Mouse (Mus musculus): Measurements from ENCODE around the gene 3110082I17Rik. TPM values are rescaled to one million over a fixed set of nuclear protein-coding genes. Genes with fewer than 3 reads are reported as not detected.

The 3110082I17Rik gene
- polyA plus RNA-seq, 1 experiment from 2014 or later: 40.0 TPM

DNA sequence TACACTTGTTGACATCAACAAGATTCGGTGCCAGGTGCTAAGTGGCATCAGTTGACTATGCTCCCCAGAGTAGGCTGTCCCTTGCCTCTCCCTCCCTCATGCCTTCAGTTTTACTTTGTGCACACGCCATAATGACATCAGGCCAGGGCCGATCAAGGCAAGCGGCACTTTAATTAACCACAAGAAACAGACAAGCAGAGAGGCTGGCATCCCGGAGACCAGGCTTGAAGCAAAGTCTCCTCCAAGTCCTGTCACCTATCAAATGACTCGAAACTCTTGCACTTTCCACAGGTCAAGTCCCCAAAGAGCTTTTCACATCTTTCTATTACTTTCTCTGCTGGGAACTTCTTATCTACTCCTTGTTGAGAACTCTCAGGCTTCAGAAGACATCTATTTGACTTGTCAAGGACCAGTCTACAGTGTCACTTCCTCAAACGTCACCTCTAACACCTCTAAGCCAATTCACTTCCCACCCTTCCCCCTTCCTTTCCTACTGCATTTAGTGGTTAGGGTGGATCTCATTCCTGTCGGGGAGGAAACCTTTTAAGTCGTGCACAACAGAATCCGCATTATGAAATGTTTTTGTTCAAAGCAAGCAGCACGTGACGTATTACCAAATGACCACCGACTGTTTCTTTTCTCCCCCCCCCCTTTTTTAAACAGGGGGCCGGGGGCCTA lies 23.0 kb upstream of the 3110082I17Rik start:
- peak overlapping the region; percentile 72 for H3K4me3 ChIP-seq
- H3K27ac ChIP-seq: no peak overlapping the region
- 48% methylated on average over 14 of the region's 14 CpGs for WGBS
- peaks cover 34% of the 10 kb centered on the region for H3K36me3 ChIP-seq
- peaks cover 15% of the 10 kb centered on the region for H3K4me1 ChIP-seq
- peak overlapping the region; percentile 69 for H3K9ac ChIP-seq
- H3K4me2 ChIP-seq: peak overlapping the region; percentile 84
- H3K27me3 ChIP-seq: no peaks in the 10 kb centered on the region
- ATAC-seq (ENCODE audit: borderline replicate concordance, extremely low read depth, low FRiP score, low TSS enrichment): no peak
- H3K9me3 ChIP-seq: no peaks in the 10 kb centered on the region

DNA sequence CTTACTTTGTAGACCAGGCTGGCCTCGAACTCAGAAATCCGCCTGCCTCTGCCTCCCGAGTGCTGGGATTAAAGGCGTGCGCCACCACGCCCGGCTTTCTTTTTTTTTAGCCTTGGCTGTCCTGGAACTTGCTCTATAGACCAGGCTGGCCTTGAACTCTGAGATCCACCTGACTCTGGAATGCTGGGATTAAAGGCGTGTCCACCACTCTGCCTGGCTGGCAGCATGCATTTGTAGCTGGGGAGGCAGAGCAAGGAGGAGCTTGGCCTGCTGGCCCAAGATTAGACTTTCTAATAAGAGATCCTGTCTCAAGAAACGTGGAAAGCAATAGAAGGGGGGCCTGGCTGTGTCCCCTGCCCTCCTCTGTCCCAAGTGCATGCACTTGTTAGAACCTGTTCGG lies 20.1 kb upstream of the 3110082I17Rik start:
- no peaks in the 10 kb centered on the region for H3K9me3 ChIP-seq
- H3K4me3 ChIP-seq: no peak overlapping the region
- H3K9ac ChIP-seq: no peak overlapping the region
- H3K4me2 ChIP-seq: no peak overlapping the region
- ATAC-seq (ENCODE audit: borderline replicate concordance, extremely low read depth, low FRiP score, low TSS enrichment): no peak
- 86% methylated on average over 10 of the region's 10 CpGs for WGBS
- no peaks in the 10 kb centered on the region for H3K27me3 ChIP-seq
- peaks cover 61% of the 10 kb centered on the region for H3K36me3 ChIP-seq
- H3K27ac ChIP-seq: no peak overlapping the region
- peaks cover 15% of the 10 kb centered on the region for H3K4me1 ChIP-seq

GRCm38 (mm10) chr5:139479088-139479487 lies 18.8 kb upstream of the 3110082I17Rik start:
- WGBS: 90% methylated on average over 8 of the region's 8 CpGs
- H3K4me1 ChIP-seq: peaks cover 11% of the 10 kb centered on the region
- H3K27me3 ChIP-seq: no peaks in the 10 kb centered on the region
- no peaks in the 10 kb centered on the region for H3K9me3 ChIP-seq
- no peak overlapping the region for H3K4me2 ChIP-seq
- no peak overlapping the region for H3K27ac ChIP-seq
- H3K4me3 ChIP-seq: no peak overlapping the region
- ATAC-seq (ENCODE audit: borderline replicate concordance, extremely low read depth, low FRiP score, low TSS enrichment): no peak
- H3K9ac ChIP-seq: no peak overlapping the region
- peaks cover 74% of the 10 kb centered on the region for H3K36me3 ChIP-seq

DNA sequence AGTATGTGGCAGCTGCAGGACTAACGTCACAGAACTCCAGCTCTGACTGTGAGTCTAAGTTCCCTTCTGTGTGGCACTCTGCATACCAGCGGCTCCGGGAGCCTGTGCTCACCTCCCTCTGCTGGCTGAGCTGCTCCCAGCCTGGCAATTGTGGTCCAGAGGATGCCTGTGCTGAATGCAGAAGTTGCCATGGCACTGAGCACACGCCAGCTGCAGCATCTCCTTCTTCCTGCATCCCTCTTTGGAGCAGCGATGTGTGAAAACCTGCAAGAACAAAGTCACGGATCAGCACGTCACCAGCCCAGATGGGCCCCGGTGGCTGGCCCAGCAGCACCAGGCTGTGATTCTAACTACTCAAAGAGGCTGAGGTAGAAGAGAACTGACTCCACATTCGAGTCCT lies 14.4 kb upstream of the 3110082I17Rik start:
- Histone ChIP-seq H3K9ac (no peak overlapping the region), H3K4me2 (no peak overlapping the region), H3K4me3 (no peak overlapping the region), H3K9me3 (no peaks in the 10 kb centered on the region), H3K36me3 (peaks cover 82% of the 10 kb centered on the region), H3K4me1 (no peaks in the 10 kb centered on the region), H3K27ac (no peak overlapping the region), H3K27me3 (no peaks in the 10 kb centered on the region)
- ATAC-seq (ENCODE audit: borderline replicate concordance, extremely low read depth, low FRiP score, low TSS enrichment): no peak
- 83% methylated on average over 9 of the region's 9 CpGs for WGBS

DNA sequence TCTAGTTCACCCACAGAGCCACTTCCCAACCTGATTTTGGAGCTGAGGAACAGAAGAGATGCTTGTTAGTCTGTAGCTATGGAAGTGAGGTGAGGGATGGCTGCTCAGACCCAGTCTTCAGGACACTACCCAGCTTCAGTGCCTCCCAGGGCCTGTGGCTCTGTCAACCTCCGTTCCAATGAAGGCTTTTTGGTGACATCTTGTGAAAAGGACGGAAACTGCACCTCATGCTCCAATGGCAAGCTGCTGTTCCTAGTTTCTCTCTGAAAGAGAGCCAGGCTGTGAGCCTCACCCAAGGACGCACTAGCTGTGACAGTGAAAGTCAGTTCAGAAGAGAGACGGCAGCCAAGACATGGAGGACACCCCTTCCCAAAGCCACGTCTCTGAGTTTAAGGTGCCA lies 7.7 kb upstream of the 3110082I17Rik start:
- ATAC-seq (ENCODE audit: borderline replicate concordance, extremely low read depth, low FRiP score, low TSS enrichment): no peak
- H3K9ac ChIP-seq: no peak overlapping the region
- H3K36me3 ChIP-seq: peaks cover 18% of the 10 kb centered on the region
- H3K4me1 ChIP-seq: no peaks in the 10 kb centered on the region
- 40% methylated on average over 5 of the region's 5 CpGs for WGBS
- H3K27ac ChIP-seq: no peak overlapping the region
- no peaks in the 10 kb centered on the region for H3K27me3 ChIP-seq
- H3K4me3 ChIP-seq: no peak overlapping the region
- no peaks in the 10 kb centered on the region for H3K9me3 ChIP-seq
- H3K4me2 ChIP-seq: no peak overlapping the region

- 55% methylated on average over 4 of the region's 4 CpGs for WGBS
- no peak overlapping the region for H3K4me3 ChIP-seq
- no peak for ATAC-seq (ENCODE audit: borderline replicate concordance, extremely low read depth, low FRiP score, low TSS enrichment)
- H3K9me3 ChIP-seq: no peaks in the 10 kb centered on the region
- H3K9ac ChIP-seq: no peak overlapping the region
- peaks cover 6% of the 10 kb centered on the region; the same call in 1 of the 2 replicates for H3K36me3 ChIP-seq
- H3K27ac ChIP-seq: no peak overlapping the region
- no peak overlapping the region for H3K4me2 ChIP-seq
- H3K27me3 ChIP-seq: no peaks in the 10 kb centered on the region
- no peaks in the 10 kb centered on the region for H3K4me1 ChIP-seq
These were observed 6.5 kb upstream of the 3110082I17Rik start for GRCm38 (mm10) chr5:139466801-139467200.

GRCm38 (mm10) chr5:139466373-139466772 lies 6.0 kb upstream of the 3110082I17Rik start:
- H3K9me3 ChIP-seq: no peaks in the 10 kb centered on the region
- H3K27ac ChIP-seq: no peak overlapping the region
- peaks cover 2% of the 10 kb centered on the region; the same call in 1 of the 2 replicates for H3K36me3 ChIP-seq
- H3K27me3 ChIP-seq: no peaks in the 10 kb centered on the region
- H3K4me3 ChIP-seq: no peak overlapping the region
- no peaks in the 10 kb centered on the region for H3K4me1 ChIP-seq
- WGBS: 51% methylated on average over 2 of the region's 2 CpGs
- ATAC-seq (ENCODE audit: borderline replicate concordance, extremely low read depth, low FRiP score, low TSS enrichment): no peak
- no peak overlapping the region for H3K9ac ChIP-seq
- no peak overlapping the region for H3K4me2 ChIP-seq

GRCm38 (mm10) chr5:139464874-139465273 lies 4.5 kb upstream of the 3110082I17Rik start:
- Histone ChIP-seq H3K4me1 (0 out of 2 replicates have a peak, but pooled peaks cover 1% of the 10 kb centered on the region), H3K9ac (no peak overlapping the region), H3K4me3 (no peak overlapping the region), H3K27ac (no peak overlapping the region), H3K27me3 (no peaks in the 10 kb centered on the region), H3K4me2 (no peak overlapping the region), H3K36me3 (no peaks in the 10 kb centered on the region), H3K9me3 (no peaks in the 10 kb centered on the region)
- ATAC-seq (ENCODE audit: borderline replicate concordance, extremely low read depth, low FRiP score, low TSS enrichment): no peak
- 39% methylated on average over 4 of the region's 4 CpGs for WGBS

DNA sequence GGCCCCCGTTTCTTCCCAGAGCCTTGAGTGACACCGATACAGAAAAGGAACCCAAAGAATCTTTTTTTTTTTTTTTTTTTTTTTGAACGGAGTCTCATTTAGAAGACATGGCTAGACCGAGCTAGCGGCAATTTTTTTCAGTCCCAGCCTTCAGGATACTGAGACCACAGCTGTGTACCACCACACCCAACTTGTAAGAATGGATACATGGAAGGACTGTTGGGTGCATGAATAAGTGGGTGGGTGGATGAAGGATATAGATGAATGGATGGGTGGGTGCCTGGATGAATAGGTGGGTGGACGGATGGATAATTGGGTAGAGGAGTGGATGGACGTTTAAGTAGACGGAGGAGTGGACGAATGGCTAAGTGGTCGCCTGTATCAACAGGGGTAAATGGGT lies 389 bp downstream of the 3110082I17Rik start:
- WGBS: 9% methylated on average over 10 of the region's 10 CpGs
- Histone ChIP-seq H3K9ac (peak overlapping the region; percentile 53), H3K27ac (no peak overlapping the region), H3K9me3 (no peaks in the 10 kb centered on the region), H3K4me1 (peaks cover 17% of the 10 kb centered on the region), H3K36me3 (peaks cover 3% of the 10 kb centered on the region; the same call in 1 of the 2 replicates), H3K4me2 (peak overlapping the region; percentile 64), H3K27me3 (no peaks in the 10 kb centered on the region), H3K4me3 (peak overlapping the region; percentile 62)
- peak; percentile 15; the same call in 1 of the 2 replicates for ATAC-seq (ENCODE audit: borderline replicate concordance, extremely low read depth, low FRiP score, low TSS enrichment)

- Histone ChIP-seq H3K9ac (no peak overlapping the region), H3K9me3 (no peaks in the 10 kb centered on the region), H3K36me3 (peaks cover 15% of the 10 kb centered on the region), H3K27ac (peak overlapping the region; percentile 64), H3K4me1 (peaks cover 17% of the 10 kb centered on the region), H3K4me3 (no peak overlapping the region), H3K4me2 (no peak overlapping the region; the same call in 1 of the 2 replicates), H3K27me3 (no peaks in the 10 kb centered on the region)
- 57% methylated on average over 8 of the region's 8 CpGs for WGBS
- ATAC-seq (ENCODE audit: borderline replicate concordance, extremely low read depth, low FRiP score, low TSS enrichment): no peak
These were observed 3.1 kb downstream of the 3110082I17Rik start for GRCm38 (mm10) chr5:139457241-139457640.

GRCm38 (mm10) chr5:139455166-139455565 lies 5.2 kb downstream of the 3110082I17Rik start:
- no peaks in the 10 kb centered on the region for H3K9me3 ChIP-seq
- H3K36me3 ChIP-seq: peaks cover 15% of the 10 kb centered on the region
- no peak for ATAC-seq (ENCODE audit: borderline replicate concordance, extremely low read depth, low FRiP score, low TSS enrichment)
- H3K4me2 ChIP-seq: no peak overlapping the region
- peaks cover 19% of the 10 kb centered on the region for H3K4me1 ChIP-seq
- no peak overlapping the region for H3K4me3 ChIP-seq
- WGBS: 86% methylated on average over 12 of the region's 12 CpGs
- H3K27me3 ChIP-seq: no peaks in the 10 kb centered on the region
- no peak overlapping the region for H3K9ac ChIP-seq
- H3K27ac ChIP-seq: no peak overlapping the region

GRCm38 (mm10) chr5:139453031-139453430 lies 7.3 kb downstream of the 3110082I17Rik start:
- Histone ChIP-seq H3K4me1 (peaks cover 23% of the 10 kb centered on the region), H3K27me3 (no peaks in the 10 kb centered on the region), H3K4me2 (no peak overlapping the region), H3K9me3 (no peaks in the 10 kb centered on the region), H3K9ac (no peak overlapping the region), H3K36me3 (peaks cover 15% of the 10 kb centered on the region), H3K27ac (no peak overlapping the region), H3K4me3 (no peak overlapping the region)
- 87% methylated on average over 10 of the region's 10 CpGs for WGBS
- ATAC-seq (ENCODE audit: borderline replicate concordance, extremely low read depth, low FRiP score, low TSS enrichment): no peak

Data from lung, embryonic 15.5 days (tissue).